Mouse (Mus musculus) ES-E14 (cell line): ENCODE data around the gene Samm50.

Source experiments
- CHD2 ChIP-seq: IDR thresholded peaks from 2 replicates; pipeline ENCODE4 v1.6.1; 2014; ENCODE audit warnings: mild to moderate bottlenecking, low read depth, low read length, inconsistent platforms
- HCFC1 ChIP-seq: IDR thresholded peaks from 2 replicates; pipeline ENCODE4 v1.6.1; 2012; ENCODE audit warnings: low read length, inconsistent platforms, borderline replicate concordance; ENCODE audit not compliant: insufficient read depth
- MAFK ChIP-seq: IDR thresholded peaks from 2 replicates; pipeline ENCODE4 v1.6.1; 2014; ENCODE audit warnings: mild to moderate bottlenecking, low read depth, low read length, inconsistent platforms; ENCODE audit not compliant: insufficient read depth
- ZC3H11A ChIP-seq: IDR thresholded peaks from 2 replicates; pipeline ENCODE4 v1.6.1; 2012; ENCODE audit warnings: low read depth, mild to moderate bottlenecking, inconsistent platforms, low read length, borderline replicate concordance

DNA sequence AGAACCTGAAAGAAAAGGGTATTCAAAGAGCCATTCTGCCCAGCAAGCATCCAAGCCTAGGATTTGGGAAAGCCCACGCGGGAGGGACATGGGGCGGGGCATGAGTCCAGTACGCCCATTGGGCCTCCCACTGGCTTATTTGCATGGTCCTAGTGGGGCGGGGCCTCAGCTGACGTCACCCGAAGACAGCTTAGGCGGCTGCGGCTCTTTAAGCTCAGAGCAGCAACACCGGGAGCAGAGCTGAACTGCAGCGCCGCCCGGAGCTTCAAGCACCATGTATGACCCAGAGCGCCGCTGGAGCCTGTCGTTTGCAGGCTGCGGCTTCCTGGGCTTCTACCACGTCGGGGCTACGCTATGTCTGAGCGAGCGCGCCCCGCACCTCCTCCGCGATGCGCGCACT lies 24.4 kb upstream of the Samm50 start, which contains the start of gene Pnpla3:
- TF ChIP-seq MAFK = no peak
- TF ChIP-seq CHD2 = no peak
- no peak for TF ChIP-seq ZC3H11A
- no peak for TF ChIP-seq HCFC1
